Mouse (Mus musculus): ENCODE measurements around the gene Epb41l2.

DNA sequence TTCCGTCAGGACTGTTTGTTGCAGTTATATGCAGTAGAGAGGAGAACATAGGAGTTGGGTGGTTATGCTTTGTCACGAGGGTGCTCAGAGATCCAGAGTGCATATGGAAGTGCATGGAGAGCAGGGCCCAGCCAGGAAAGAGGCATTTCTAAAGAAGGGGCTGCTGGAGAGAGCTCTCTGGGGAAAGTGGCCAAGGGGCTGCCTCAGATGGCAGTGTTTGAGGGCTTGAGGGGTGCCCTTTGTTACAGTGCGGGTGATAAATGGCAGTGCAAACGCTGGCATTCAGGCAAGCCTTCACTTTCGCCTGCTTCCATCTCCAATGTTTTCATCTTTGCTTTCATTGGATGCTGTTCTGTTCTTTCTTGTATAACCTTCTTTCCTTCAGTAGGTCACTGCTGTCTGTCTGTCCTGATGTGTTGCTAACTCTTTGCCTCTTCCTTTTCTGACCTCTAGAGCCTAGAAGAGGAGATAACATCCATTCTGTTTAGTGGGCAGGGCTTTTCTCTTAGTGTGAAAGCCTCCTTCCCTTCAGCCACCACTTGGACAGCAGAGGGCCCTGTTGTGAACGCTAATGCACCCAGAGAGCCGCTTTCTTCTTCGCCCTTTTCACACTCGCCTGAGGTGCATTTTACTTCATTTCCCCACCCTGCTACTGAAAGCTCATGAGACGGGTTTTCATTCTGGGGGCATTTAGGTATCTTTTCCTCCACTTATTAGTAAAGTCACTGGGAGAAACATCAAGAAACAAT is 139.9 kb downstream of the Epb41l2 start:
- no peak for TF ChIP-seq CTCF (IDR thresholded peaks at IDR 0.05; ENCODE audit: borderline replicate concordance, control insufficient read depth, extremely low read depth, insufficient read depth, low read length, poor library complexity)
- no peak for TF ChIP-seq POLR2A (IDR thresholded peaks at IDR 0.05; ENCODE audit: control insufficient read depth, extremely low read depth, insufficient read depth, low read length, poor library complexity)
